Mouse (Mus musculus) hindbrain, embryonic 11.5 days (tissue): ENCODE measurements around the gene Rnls. TPM values are rescaled to one million over a fixed set of nuclear protein-coding genes. Genes with fewer than 3 reads are reported as not detected.

Source experiments
- ATAC-seq: fragments of 200-750 bp; cut with Nextera tagmentation; 2 replicates; pipeline ENCODE4 v1.8.0; 2017; ENCODE audit warnings: mild to moderate bottlenecking, moderate TSS enrichment, moderate library complexity; ENCODE audit not compliant: low FRiP score
- DNase-seq: peaks from one replicate; pipeline ENCODE4 v3.0.0-alpha.2; 2015; ENCODE audit warnings: low spot score
- H3K27ac ChIP-seq: fragments of 300-500 bp; sonication (generic); 2 replicates; pipeline ENCODE4 v1.5.1; 2014; ENCODE audit warnings: mild to moderate bottlenecking, low read depth, low read length
- H3K27me3 ChIP-seq: fragments of 300-500 bp; sonication (generic); 2 replicates; pipeline ENCODE4 v1.6.1; 2014; ENCODE audit warnings: mild to moderate bottlenecking, low read length, moderate library complexity, mixed read lengths; ENCODE audit not compliant: control insufficient read depth, insufficient read depth
- H3K36me3 ChIP-seq: fragments of 300-500 bp; sonication (generic); 2 replicates; pipeline ENCODE4 v1.6.1; 2014; ENCODE audit warnings: mild to moderate bottlenecking, low read length, moderate library complexity, mixed read lengths; ENCODE audit not compliant: control insufficient read depth, insufficient read depth
- H3K4me1 ChIP-seq: fragments of 300-500 bp; sonication (generic); replicated peaks from 2 replicates; pipeline ENCODE4 v1.6.1; 2014; ENCODE audit warnings: low read length, mixed read lengths; ENCODE audit not compliant: control insufficient read depth, insufficient read depth
- H3K4me2 ChIP-seq: fragments of 300-500 bp; sonication (generic); replicated peaks from 2 replicates; pipeline ENCODE4 v1.6.1; 2014; ENCODE audit warnings: mild to moderate bottlenecking, low read depth, low read length
- H3K4me3 ChIP-seq: fragments of 300-500 bp; sonication (generic); 2 replicates; pipeline ENCODE4 v1.5.1; 2014; ENCODE audit warnings: low read depth, low read length
- H3K9ac ChIP-seq: fragments of 300-500 bp; sonication (generic); 2 replicates; pipeline ENCODE4 v1.6.1; 2014; ENCODE audit warnings: low read depth, low read length
- H3K9me3 ChIP-seq: fragments of 300-500 bp; sonication (generic); 2 replicates; pipeline ENCODE4 v1.6.1; 2016; ENCODE audit warnings: low read length; ENCODE audit not compliant: control insufficient read depth
- WGBS: fragments of 180-500 bp; shearing (Covaris S2); extraction: QIAGEN DNeasy Blood & Tissue Kit; methylation state at CpG from one replicate; pipeline ENCODE4 v1.1.7; 2014; 5-methylcytosine and 5-hydroxymethylcytosine counted together
- polyA plus RNA-seq: library from polyadenylated mRNA; unstranded; fragments of >200 nt; fragmentation: Nextera tagmentation; extraction: Ambion mirVana; gene quantifications from 2 replicates; pipeline ENCODE4 v1.2.1, GENCODE M21; 2014

Rnls gene
- polyA plus RNA-seq, 1 experiment from 2014 or later, result 8.2 TPM

DNA sequence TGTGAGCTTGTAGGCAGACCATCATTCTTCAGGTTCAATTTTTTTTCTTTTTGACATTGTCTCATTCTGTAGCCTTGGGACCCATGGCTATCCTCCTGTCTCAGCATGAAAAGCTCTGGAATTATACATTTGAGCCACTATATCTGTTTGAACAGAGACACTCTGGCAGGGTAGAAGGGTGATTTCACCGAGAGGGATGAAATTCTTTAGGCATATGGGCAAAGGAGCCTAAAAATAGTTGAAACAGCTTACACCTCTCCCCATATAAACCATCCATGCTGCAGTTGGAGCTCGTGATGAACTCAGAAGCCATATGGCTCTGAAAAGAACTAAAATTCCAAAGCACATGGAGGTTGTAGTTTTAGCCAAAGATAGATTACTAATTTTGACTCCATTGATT, 151.7 kb downstream of the Rnls start:
- ATAC-seq (no peak), DNase-seq (no peak)
- Histone ChIP-seq H3K4me2 (no peak overlapping the region), H3K36me3 (no peaks in the 10 kb centered on the region), H3K9me3 (no peaks in the 10 kb centered on the region), H3K27ac (no peak overlapping the region), H3K4me1 (no peaks in the 10 kb centered on the region), H3K9ac (no peak overlapping the region), H3K27me3 (no peaks in the 10 kb centered on the region), H3K4me3 (no peak overlapping the region)
- 80% methylated on average over 2 of the region's 2 CpGs for WGBS

DNA sequence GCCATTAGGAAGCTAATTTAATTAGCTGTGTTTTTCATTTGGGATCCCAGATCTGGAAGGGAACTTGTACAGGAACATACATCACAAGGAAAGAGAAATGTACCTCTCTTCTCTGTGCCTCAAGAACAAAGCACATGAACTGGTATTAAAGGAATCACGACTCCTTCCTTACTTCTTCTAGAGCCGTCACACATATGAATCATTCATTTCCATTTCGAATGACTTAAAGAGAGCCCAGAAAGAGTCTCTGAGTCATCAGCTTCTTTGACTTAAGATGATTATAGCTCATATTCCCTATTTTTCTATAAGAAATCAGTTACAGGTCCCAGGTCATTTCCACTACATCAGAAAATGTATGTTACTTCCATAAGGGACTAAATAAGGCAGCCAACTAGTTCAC, 159.2 kb downstream of the Rnls start:
- WGBS, result 88% methylated on average over 3 of the region's 3 CpGs
- Histone ChIP-seq H3K9me3 (no peaks in the 10 kb centered on the region), H3K4me3 (no peak overlapping the region), H3K9ac (no peak overlapping the region), H3K27me3 (no peaks in the 10 kb centered on the region), H3K36me3 (no peaks in the 10 kb centered on the region), H3K27ac (no peak overlapping the region), H3K4me2 (no peak overlapping the region), H3K4me1 (no peaks in the 10 kb centered on the region)
- ATAC-seq (no peak), DNase-seq (no peak)

DNA sequence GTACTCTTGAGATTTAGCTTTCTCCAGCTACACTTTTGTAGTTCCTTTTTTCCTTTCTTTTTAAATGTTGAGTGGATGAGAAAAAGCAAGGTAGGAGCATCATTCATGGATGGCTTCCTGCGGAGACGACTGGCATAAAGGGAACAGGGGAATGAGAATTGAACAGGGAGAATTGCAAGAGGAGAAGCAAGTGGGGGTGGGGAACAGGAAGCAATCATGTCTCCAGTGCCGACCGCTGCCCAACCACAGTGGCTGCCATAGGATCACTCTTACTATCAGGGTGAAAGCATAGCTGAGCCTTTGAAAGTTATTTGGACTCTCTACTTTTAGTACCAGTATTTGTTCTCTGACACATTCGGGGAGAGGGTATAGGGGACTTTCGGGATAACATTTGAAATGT, 160.8 kb downstream of the Rnls start:
- 55% methylated on average over 6 of the region's 6 CpGs for WGBS
- no peak overlapping the region for H3K4me2 ChIP-seq
- ATAC-seq (no peak), DNase-seq (no peak)
- no peaks in the 10 kb centered on the region for H3K4me1 ChIP-seq
- no peaks in the 10 kb centered on the region for H3K36me3 ChIP-seq
- no peak overlapping the region for H3K4me3 ChIP-seq
- H3K9ac ChIP-seq, result no peak overlapping the region
- no peaks in the 10 kb centered on the region for H3K27me3 ChIP-seq
- no peak overlapping the region for H3K27ac ChIP-seq
- H3K9me3 ChIP-seq, result no peaks in the 10 kb centered on the region

DNA sequence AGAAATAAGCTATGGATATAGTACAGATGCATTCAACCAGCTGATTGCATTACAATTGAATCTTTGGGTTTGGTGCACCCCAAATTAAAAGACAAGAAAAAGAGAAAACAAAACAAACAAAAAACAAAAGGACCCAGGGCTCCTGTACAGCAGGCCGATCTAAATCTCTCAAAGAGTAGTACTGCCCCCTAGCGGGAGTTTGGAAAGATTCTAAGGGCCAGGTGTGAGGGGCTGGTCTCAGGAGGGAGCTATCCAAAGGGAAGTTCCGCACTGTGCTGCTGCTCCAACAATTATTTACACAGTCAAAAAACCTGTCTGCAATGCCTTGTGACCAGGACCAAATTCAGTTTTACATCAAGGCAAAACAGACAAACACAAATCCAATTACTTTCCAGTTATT, 165.1 kb downstream of the Rnls start:
- no peaks in the 10 kb centered on the region for H3K36me3 ChIP-seq
- 6% methylated on average over 3 of the region's 3 CpGs for WGBS
- H3K9me3 ChIP-seq, result no peaks in the 10 kb centered on the region
- H3K27me3 ChIP-seq, result no peaks in the 10 kb centered on the region
- DNase-seq, result peak; percentile 89
- no peak overlapping the region for H3K9ac ChIP-seq
- H3K4me2 ChIP-seq, result no peak overlapping the region
- H3K4me1 ChIP-seq, result no peaks in the 10 kb centered on the region
- no peak overlapping the region for H3K4me3 ChIP-seq
- H3K27ac ChIP-seq, result no peak overlapping the region
- peak; percentile 89 for ATAC-seq

DNA sequence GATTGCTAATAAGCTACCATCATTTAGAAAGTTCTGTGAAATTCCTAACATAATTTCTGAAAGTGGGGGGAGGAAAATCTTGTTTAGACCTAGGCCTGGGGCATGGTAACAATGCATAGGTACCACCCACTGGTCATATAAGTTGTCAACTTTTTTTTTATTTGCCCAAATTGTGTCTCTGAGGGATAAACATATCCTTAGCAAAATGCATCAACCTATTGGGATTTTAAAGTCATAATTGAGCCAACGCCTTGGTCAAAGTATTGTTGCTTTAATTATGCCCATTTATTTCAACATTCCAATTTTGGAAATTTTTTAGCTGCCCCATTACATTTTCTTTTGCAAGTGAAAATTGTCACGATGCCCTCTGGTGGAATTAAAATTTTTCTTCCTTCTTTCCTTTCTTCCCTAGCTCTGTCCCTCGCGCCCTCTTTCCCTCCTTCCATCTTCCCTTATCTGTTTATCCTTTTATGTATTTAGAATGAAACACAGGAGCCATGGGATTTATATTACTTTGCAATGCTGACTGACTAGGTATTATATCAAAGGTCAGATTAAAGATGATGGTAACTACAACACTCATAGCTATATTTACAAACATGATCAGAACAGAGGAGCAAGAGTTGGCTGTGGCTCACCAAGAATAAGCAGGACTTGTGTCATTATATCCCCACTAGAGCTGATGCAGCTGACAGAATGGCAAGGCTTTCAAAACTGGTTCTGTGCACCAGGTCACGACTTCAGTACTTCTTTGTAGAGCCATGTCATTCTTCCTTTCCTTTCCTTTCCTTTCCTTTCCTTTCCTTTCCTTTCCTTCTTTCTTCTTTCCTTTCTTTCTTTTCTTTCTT, 166.0 kb downstream of the Rnls start:
- 74% methylated on average over 5 of the region's 5 CpGs for whole genome bisulfite sequencing
- DNase-seq (no peak), ATAC-seq (no peak)
- Histone ChIP-seq H3K27me3 (no peaks in the 10 kb centered on the region), H3K36me3 (no peaks in the 10 kb centered on the region), H3K27ac (no peak overlapping the region), H3K4me2 (no peak overlapping the region), H3K4me3 (no peak overlapping the region), H3K9ac (no peak overlapping the region), H3K9me3 (no peaks in the 10 kb centered on the region), H3K4me1 (no peaks in the 10 kb centered on the region)

DNA sequence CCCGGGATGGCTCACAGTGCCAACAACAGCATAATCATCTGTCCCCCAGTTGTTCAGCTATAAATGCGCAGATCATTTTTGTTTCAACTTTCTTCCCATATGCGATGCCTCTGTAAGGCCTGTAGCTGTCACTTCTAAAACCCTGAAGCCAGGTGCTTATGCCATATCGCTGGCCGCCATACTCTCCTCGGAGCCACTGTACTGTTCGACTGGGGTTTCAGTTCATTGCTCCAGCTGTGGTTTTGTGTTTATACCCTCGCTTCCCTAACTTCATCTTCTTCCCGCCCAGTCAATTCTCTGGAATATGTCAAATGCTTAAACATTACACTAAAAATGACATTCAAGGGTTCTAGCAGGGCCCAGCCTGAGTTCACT, 167.1 kb downstream of the Rnls start:
- Histone ChIP-seq H3K9ac (no peak overlapping the region), H3K9me3 (no peaks in the 10 kb centered on the region), H3K4me1 (no peaks in the 10 kb centered on the region), H3K36me3 (no peaks in the 10 kb centered on the region), H3K4me3 (no peak overlapping the region), H3K27ac (no peak overlapping the region), H3K4me2 (no peak overlapping the region), H3K27me3 (no peaks in the 10 kb centered on the region)
- no peak for DNase-seq
- 91% methylated on average over 9 of the region's 9 CpGs for WGBS
- no peak for ATAC-seq

DNA sequence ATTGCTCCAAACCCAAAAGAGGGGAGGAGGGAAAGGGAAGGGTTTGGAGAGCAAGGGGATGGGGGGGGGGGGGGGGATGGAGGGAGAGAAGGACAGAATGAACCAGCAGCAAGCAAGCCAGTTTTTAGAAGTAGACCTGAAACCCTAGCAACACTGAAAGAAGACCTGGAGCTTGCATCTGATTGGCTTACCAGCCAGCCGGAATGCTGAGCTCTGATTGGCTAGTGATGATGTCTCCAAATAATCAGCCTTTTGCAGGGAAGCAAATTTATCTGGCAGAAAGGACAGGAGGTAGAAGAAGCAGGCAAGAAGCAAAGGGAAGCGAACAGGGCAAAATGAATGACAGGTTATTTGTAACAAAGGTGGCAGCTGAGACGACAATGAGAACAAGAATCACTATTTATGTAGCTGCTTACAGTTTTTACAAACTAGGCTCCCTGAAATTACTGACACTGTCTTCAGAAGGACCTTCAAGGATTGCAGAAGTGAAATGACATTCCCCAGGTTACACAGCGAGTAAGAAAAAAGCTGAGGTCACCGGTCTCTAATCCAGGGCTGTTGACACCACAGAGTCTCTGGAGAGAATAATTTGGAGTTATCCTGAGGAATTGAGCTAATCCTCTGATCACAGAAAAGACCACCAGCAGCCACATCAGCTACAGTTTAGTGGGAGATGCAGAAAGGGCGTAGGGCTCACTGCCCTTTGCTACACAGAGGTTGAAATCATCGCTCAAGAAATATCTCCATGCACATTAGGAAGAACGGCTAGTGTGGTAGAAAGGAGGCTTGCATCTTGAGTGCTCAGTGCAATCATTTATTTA, 167.7 kb downstream of the Rnls start:
- Histone ChIP-seq H3K9ac (no peak overlapping the region), H3K36me3 (no peaks in the 10 kb centered on the region), H3K27me3 (no peaks in the 10 kb centered on the region), H3K27ac (no peak overlapping the region), H3K9me3 (no peaks in the 10 kb centered on the region), H3K4me2 (no peak overlapping the region), H3K4me1 (no peaks in the 10 kb centered on the region), H3K4me3 (no peak overlapping the region)
- 57% methylated on average over 8 of the region's 8 CpGs for WGBS
- peak; percentile 58 for ATAC-seq
- DNase-seq, result peak; percentile 41

DNA sequence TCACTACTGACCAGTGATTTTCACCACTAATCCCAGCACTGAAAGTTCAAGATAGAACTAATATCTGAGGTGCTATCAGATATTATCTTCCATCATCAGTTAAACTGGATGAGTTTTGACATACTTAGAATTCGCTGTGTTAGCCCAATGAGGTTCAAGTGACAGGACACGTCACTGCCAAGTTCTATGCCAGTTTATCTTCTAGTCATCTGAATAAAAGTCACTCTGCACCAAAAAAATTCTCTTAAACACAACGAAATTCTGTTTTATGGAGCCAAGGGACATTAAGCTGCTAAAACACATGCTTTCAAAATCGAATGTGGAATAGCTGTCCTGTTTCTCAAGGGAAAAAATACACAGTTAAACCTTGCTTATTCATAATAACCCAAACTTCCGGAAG, 168.3 kb downstream of the Rnls start:
- Histone ChIP-seq H3K4me2 (no peak overlapping the region), H3K36me3 (no peaks in the 10 kb centered on the region), H3K27me3 (no peaks in the 10 kb centered on the region), H3K9ac (no peak overlapping the region), H3K27ac (no peak overlapping the region), H3K4me1 (no peaks in the 10 kb centered on the region), H3K4me3 (no peak overlapping the region), H3K9me3 (no peaks in the 10 kb centered on the region)
- ATAC-seq, result no peak
- WGBS, result 74% methylated on average over 5 of the region's 5 CpGs
- no peak for DNase-seq

DNA sequence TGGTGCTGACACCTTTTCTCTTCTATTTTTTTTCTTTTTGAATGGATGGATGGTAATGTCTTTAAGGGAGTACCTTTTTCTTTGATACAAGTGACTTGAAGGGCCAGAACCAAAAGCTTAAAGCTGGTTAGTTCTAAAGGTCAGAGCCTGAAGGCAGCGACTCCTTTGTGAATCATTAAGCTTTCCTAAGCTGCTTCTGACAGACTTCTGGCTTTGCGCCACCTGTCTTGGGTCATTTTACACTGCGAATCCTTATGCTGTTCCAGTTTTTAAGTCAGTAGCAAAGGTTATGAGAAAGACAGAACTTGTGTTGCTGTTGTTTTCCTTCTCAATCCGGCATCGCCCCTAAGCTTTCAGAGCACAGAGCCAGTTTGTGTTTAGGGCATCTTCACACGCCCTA, 168.8 kb downstream of the Rnls start:
- Histone ChIP-seq H3K4me1 (no peaks in the 10 kb centered on the region), H3K4me2 (no peak overlapping the region), H3K9ac (no peak overlapping the region), H3K4me3 (no peak overlapping the region), H3K27ac (no peak overlapping the region), H3K36me3 (no peaks in the 10 kb centered on the region), H3K9me3 (no peaks in the 10 kb centered on the region), H3K27me3 (no peaks in the 10 kb centered on the region)
- DNase-seq, result no peak
- WGBS, result 80% methylated on average over 6 of the region's 6 CpGs
- no peak for ATAC-seq
